Mouse (Mus musculus) skeletal muscle tissue, adult 2 months (tissue): ENCODE data around the gene 1700001K19Rik.
"Not testable (repeated sequence)": the region's sequence is repeated elsewhere in the genome, so short reads cannot be mapped to it uniquely, and the experiment has no call there.

Experiments used
- DNase-seq: peaks from one replicate; pipeline ENCODE4 v3.0.0-alpha.2; 2012; ENCODE audit warnings: low read depth, low spot score

Gene 1700001K19Rik

GRCm38 (mm10) chr12:110682561-110683299, at the start of gene 1700001K19Rik:
Gene 1700001K19Rik (minus strand): TSS chr12:110682619.
- DNase-seq: no peak

GRCm38 (mm10) chr12:110726428-110726827, 44.0 kb upstream of the 1700001K19Rik start:
- no peak for DNase-seq

DNA sequence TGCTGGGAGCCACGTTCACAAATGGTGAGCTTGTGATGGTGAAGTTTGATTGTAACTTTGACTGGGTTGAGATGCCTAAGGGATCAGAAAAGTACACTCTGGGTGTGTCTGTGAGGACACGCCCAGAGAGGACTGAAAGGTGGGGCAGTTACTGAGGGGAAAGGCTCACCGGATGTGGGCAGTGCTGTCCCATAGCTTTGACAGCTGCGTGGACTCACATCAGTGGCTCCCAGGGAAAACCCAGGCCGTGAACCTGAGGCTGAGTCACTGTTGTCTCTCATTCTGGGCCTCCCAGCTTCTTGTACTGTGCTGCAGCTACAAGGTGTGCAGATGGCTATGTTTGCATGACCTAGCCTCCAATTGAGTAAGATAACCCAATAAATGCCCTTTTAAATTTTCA, 43.1 kb upstream of the 1700001K19Rik start:
- no peak for DNase-seq

DNA sequence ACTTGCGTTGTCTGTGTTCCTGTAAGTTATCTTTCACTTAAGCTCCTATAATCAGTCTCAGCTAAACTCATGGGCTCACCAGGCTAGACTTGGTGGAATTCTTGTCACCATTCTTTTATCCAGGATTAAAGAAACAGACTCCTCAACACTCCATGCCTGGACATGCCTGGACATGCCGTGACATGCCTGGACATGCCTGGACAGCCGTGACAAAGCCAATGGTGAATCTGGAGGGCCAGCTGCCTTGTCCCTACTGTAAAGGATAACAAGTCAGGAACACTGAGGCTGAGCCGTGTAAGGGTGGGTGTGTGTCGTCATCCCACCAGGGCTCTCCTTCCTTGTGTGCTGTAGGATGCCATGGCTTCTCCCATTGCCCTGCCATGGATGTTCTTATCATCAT, 42.6 kb upstream of the 1700001K19Rik start:
- no peak for DNase-seq

GRCm38 (mm10) chr12:110716004-110716403, 33.6 kb upstream of the 1700001K19Rik start:
- DNase-seq: no peak

DNA sequence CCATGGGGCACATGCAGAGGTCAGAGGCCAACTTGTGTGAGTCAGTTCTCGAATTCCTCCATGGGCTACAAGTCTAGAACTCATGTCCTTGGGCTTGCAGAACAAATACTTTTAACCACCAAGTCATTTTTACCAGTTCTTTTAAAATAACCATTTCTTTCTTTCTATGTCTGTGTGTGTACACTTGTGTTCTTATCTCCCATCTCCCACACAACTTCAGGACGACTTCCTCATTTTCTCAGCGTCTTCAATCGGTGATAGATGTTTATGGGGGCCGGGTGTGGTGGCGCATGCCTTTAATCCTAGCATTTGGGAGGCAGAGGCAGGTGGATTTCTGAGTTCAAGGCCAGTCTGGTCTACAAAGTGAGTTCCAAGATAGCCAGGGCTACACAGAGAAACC, 31.8 kb upstream of the 1700001K19Rik start:
- no peak for DNase-seq

DNA sequence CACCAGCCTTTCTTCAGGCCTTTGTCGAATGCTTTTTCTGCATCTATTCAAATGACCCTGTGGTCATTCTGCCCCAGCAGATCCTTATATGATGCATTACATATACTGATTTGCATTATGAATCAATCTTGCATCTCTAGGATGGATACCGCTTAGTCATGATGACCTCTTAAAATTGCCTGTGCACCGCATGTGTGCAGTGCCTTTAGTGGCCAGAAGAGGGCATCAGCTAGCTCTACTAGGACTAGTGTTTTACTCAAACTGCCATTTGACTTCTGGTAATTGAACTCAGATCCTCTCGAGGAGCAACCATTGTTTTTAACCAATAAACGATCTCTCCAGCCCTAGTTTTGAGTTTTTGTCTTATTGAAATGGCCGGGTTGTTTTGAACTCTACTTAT, 31.4 kb upstream of the 1700001K19Rik start:
- DNase-seq: no peak

DNA sequence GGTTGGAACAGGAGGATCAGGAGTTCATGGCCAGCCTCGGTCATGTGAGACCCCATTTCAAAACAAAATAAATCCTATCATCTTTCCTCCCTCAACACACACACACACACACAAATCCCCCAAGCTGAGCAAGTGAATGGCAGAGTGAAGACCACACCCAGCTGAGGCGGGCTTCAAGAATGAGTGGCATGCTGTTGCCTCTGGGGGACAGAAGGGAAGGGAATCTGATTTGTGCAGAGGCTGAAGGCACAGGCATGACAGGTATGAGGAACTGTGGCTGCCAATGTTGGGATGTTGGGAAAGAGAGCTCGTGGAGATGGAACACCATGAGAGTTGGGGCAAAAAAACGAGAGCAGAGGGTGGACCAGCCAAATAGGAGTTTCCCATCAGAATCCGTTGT, 28.9 kb upstream of the 1700001K19Rik start:
- no peak for DNase-seq

GRCm38 (mm10) chr12:110707451-110707850, 25.0 kb upstream of the 1700001K19Rik start:
- no peak for DNase-seq

DNA sequence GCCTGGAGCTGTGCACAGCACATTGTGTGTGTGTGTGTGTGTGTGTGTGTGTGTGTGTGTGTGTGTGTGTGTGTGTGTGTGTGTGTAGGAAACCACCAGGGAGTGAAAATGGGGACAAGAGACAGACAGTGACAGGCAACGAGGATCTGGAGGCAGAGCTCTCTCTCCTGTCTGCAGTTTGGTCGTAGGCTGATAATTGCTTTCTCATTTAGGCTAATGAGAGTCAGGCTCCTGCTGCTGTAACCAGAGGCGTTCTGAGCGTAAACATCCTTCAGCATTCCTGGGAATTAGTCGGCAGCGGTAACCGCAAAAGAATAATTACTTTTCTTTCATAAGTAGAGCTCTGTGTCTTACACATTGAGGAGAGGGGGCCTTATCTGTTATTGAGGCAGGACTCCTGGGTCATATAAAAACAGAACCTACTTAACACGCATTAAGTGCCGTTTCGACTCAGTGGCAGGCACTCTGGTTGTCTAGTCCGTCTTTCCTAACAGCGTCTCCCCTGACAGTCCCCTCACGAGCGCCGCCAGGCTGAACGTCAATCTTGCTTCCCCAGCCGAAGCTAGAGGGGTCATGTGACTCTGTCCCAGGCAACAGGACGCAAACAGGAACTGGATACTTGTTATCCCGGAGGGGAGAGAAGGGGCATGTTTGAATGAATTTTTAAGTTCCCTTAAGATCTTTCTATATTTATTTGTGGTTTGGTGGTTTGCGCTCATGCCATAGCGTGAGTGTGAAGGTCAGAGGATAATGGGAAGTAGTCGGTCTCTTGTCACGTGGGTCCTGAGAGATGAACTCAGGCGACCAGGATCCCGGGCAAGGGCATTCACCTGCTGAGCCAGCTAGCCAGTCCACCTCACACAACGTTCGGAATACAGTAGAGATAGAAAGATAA, 24.2 kb upstream of the 1700001K19Rik start:
- peak; percentile 73 for DNase-seq

DNA sequence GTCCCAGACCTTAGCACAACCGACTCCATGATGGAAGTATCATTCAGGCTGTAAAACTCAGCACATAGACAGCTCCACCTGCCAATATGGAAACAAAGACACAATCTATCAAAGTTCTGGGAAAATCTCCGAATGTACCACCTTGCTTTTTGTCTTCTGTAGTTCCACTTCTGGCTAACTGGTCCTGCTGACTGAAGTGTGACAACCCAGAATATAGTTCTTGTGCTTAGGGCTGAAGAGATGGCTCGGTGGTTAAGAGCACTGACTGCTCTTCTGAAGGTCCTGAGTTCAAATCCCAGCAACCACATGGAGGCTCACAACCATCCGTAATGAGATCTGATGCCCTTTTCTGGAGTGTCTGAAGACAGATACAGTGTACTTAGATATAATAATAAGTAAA, 23.0 kb upstream of the 1700001K19Rik start:
- not testable (repeated sequence) for DNase-seq

DNA sequence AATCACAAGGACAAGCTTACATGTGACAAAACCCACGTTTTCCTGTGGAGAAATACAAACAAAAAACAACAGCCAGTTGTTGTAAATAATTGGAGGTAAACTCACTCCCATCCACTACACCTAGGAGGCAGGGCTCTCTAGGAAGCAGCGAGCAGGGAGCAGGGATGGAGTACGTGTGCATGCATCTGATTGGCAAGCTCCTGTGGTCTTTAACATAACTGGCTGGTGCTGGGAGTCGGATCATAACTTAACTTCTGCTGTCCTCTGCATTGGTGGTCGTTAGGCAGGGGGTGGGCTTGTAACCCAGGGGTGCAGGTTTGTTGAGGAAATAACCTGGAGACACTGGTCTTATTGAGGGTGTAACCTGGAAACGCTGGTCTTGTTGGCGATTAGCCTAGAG, 21.3 kb upstream of the 1700001K19Rik start:
- DNase-seq: no peak

GRCm38 (mm10) chr12:110703008-110703471, 20.6 kb upstream of the 1700001K19Rik start:
- peak; percentile 75 for DNase-seq

DNA sequence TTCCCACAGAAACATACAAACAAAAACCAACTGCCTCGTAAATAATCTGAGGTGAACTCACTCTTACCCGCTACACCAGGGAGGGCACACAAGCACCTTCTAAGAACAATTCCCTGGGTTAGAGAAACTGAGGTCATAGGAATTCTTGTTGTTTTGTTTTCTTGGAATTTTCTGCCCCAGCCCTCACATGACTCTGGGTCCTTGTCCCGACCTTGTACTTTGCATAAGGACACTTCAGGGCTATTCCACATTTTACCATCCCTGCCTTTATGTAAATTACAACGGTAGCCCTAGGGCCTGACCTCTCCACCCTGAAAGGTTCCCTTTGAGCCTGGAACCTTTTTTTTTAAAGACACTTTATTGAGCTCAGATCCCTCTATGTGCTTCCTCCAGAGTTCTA, 20.1 kb upstream of the 1700001K19Rik start, which contains the start of gene Hsp90aa1:
Gene Hsp90aa1, minus strand, starts transcription at position 173 of the 400 bp plus-strand sequence.
- DNase-seq: no peak

- DNase-seq: not testable (repeated sequence)
Observed at GRCm38 (mm10) chr12:110701363-110701762, 18.9 kb upstream of the 1700001K19Rik start.

- no peak for DNase-seq
Observed at GRCm38 (mm10) chr12:110700730-110701129, 18.3 kb upstream of the 1700001K19Rik start.

GRCm38 (mm10) chr12:110699171-110699547, 16.7 kb upstream of the 1700001K19Rik start:
- no peak for DNase-seq

DNA sequence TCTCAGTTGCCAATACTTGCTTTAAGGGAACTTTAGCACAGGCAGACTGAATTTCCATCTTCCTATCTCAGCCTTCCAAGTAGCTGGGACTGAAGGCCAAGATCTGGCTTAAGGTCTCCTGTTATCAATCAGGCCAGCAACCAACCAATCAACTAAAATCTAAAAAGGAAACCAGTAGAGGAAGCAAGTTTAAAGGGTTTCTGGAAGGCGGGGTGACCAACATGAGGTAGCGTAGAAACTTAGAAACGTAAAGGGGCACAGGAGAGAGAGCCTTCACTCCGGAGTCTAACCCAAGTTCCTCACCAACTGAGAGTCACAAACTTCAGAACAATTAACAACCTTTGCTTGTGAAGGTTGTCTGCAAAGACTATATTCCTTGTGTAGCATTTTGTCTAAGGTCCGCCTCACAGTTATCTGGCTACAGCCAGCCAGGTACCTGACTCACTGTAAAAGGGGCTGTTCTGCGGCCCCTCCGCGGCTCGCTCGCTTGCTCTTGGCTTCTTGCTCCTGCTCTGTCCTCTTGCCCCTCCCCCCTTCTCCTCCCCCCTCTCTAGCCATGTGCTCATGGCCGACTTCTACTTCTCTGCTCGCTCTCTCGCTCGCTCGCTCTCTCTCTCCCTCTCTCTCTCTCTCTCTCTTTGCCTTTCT, 16.2 kb upstream of the 1700001K19Rik start:
- DNase-seq: no peak

- DNase-seq: no peak
Observed at GRCm38 (mm10) chr12:110698080-110698479, 15.7 kb upstream of the 1700001K19Rik start.

GRCm38 (mm10) chr12:110697457-110697856, 15.0 kb upstream of the 1700001K19Rik start:
- no peak for DNase-seq

- no peak for DNase-seq
Observed at GRCm38 (mm10) chr12:110696975-110697400, 14.6 kb upstream of the 1700001K19Rik start.
